14 mouse cellular contexts compared by ENCODE assay signal in genomic region chr17:31034674-31035356, GRCm38 (mm10). TPM values are rescaled to one million over a fixed set of nuclear protein-coding genes. Genes with fewer than 3 reads are reported as not detected.
A peak's percentile ranks its signal among the peaks of the same experiment; 100 is the strongest.
DNase-seq lines count a peak whose midpoint lies in the region; ATAC-seq and TF ChIP-seq lines count a peak whose summit lies in the region.
"Had no signal": no experiment of that assay in that cellular context is flagged by ENCODE, and none has a peak within 500 bp of the region (broad histone marks: within the 10 kb centered on the region; RNA-seq: fewer than 3 reads in every experiment).

No protein-coding gene starts in this region.

- no peaks in the 10 kb centered on the region for H3K27me3 ChIP-seq in heart, embryonic 13.5 days (replicated peaks)
- no peaks in the 10 kb centered on the region for H3K27me3 ChIP-seq in heart, adult 2 months (ENCODE audit: control insufficient read depth, insufficient read depth, low read length)
- no peaks in the 10 kb centered on the region for H3K27me3 ChIP-seq in liver, embryonic 11.5 days (replicated peaks; ENCODE audit: control insufficient read depth, insufficient read depth, low read length)
- H3K27me3 ChIP-seq in liver, postnatal 0 days (ENCODE audit: insufficient read depth, low read length), result no peaks in the 10 kb centered on the region
- no peaks in the 10 kb centered on the region for H3K27me3 ChIP-seq in MEL (ENCODE audit: control insufficient read depth in 1 of 2, insufficient read depth in 2 of 2, low read length in 2 of 2)
- H3K27me3 ChIP-seq: intestine, embryonic 15.5 days had no signal

- H3K27ac ChIP-seq in heart, embryonic 13.5 days (replicated peaks), result peak overlapping the region; percentile 66
- no peak overlapping the region for H3K27ac ChIP-seq in heart, adult 2 months
- 0 out of 2 replicates have a peak overlapping the region, but pooled peaks have one; percentile 46 for H3K27ac ChIP-seq in liver, embryonic 11.5 days (ENCODE audit: low read depth, low read length)
- no peak overlapping the region for H3K27ac ChIP-seq in liver, postnatal 0 days (ENCODE audit: low read depth)
- H3K27ac ChIP-seq in MEL (ENCODE audit: control insufficient read depth, low read depth, low read length), result peak overlapping the region; percentile 78
- H3K27ac ChIP-seq: intestine, embryonic 15.5 days had no signal

- TF ChIP-seq CTCF in heart, adult 2 months (IDR thresholded peaks at IDR 0.05), result no peak
- TF ChIP-seq CTCF in liver, postnatal 0 days (IDR thresholded peaks at IDR 0.05; ENCODE audit: low read depth), result no peak
- no peak for TF ChIP-seq CTCF in MEL (IDR thresholded peaks at IDR 0.05 in 2 of 3, conservative IDR thresholded peaks at IDR 0.05 in 1 of 3; ENCODE audit: control insufficient read depth in 1 of 3, insufficient read depth in 1 of 3, low read depth in 2 of 3, low read length in 3 of 3, poor library complexity in 1 of 3, severe bottlenecking in 1 of 3)

- H3K9ac ChIP-seq in heart, embryonic 13.5 days, result no peak overlapping the region
- H3K9ac ChIP-seq in heart, adult 2 months (ENCODE audit: low read depth, low read length), result no peak overlapping the region
- H3K9ac ChIP-seq in liver, embryonic 11.5 days (ENCODE audit: low read depth, low read length), result no peak overlapping the region
- no peak overlapping the region for H3K9ac ChIP-seq in liver, postnatal 0 days (replicated peaks)
- peak overlapping the region; percentile 15; the same call in 1 of the 2 replicates for H3K9ac ChIP-seq in MEL (ENCODE audit: control insufficient read depth, low read depth, low read length, poor library complexity, severe bottlenecking)
- H3K9ac ChIP-seq: intestine, embryonic 15.5 days had no signal

- intact Hi-C loops in heart, adult 2 months (cut with DNase I), result no loop called here

- WGBS in heart, embryonic 13.5 days, result 57% methylated on average over 9 of the region's 9 CpGs
- WGBS in heart, adult 2 months, result 46% methylated on average over 9 of the region's 9 CpGs
- 76% methylated on average over 9 of the region's 9 CpGs for WGBS in liver, embryonic 11.5 days
- WGBS in liver, postnatal 0 days (ENCODE audit: insufficient replicate concordance), result 62% methylated on average over 9 of the region's 9 CpGs

- no peak overlapping the region for H3K4me2 ChIP-seq in heart, embryonic 13.5 days
- H3K4me2 ChIP-seq in liver, embryonic 11.5 days, result peak overlapping the region; percentile 36
- no peak overlapping the region for H3K4me2 ChIP-seq in liver, postnatal 0 days (ENCODE audit: low read depth, low read length)
- H3K4me2 ChIP-seq: intestine, embryonic 15.5 days had no signal

- ATAC-seq in heart, embryonic 13.5 days (ENCODE audit: extremely low read depth, insufficient number of reproducible peaks, low FRiP score, low TSS enrichment), result no peak
- ATAC-seq in liver, embryonic 11.5 days (replicated peaks; ENCODE audit: low FRiP score), result no peak
- no peak for ATAC-seq in liver, postnatal 0 days
- ATAC-seq: intestine, embryonic 15.5 days had no signal

- H3K36me3 ChIP-seq in heart, embryonic 13.5 days, result no peaks in the 10 kb centered on the region
- no peaks in the 10 kb centered on the region for H3K36me3 ChIP-seq in heart, adult 2 months (ENCODE audit: control insufficient read depth, insufficient read depth, low read length)
- H3K36me3 ChIP-seq in liver, embryonic 11.5 days (ENCODE audit: control insufficient read depth, insufficient read depth, low read length), result no peaks in the 10 kb centered on the region
- no peaks in the 10 kb centered on the region for H3K36me3 ChIP-seq in liver, postnatal 0 days (replicated peaks; ENCODE audit: insufficient read depth, low read length)
- H3K36me3 ChIP-seq in MEL (ENCODE audit: control insufficient read depth in 1 of 2, insufficient read depth in 2 of 2, low read length in 2 of 2), result peaks cover 0 to 35% of the 10 kb centered on the region in 2 experiments; a peak in 2 of 4 replicates
- H3K36me3 ChIP-seq: intestine, embryonic 15.5 days had no signal

- no peak for TF ChIP-seq RAD21 in MEL (IDR thresholded peaks at IDR 0.05; ENCODE audit: low read depth, low read length)

- peaks cover 20% of the 10 kb centered on the region for H3K4me1 ChIP-seq in heart, embryonic 13.5 days
- peaks cover 3% of the 10 kb centered on the region; the same call in 1 of the 2 replicates for H3K4me1 ChIP-seq in heart, adult 2 months (ENCODE audit: control insufficient read depth, insufficient read depth, low read length)
- peaks cover 19% of the 10 kb centered on the region for H3K4me1 ChIP-seq in liver, embryonic 11.5 days (replicated peaks; ENCODE audit: control insufficient read depth, insufficient read depth, low read length)
- peaks cover 47% of the 10 kb centered on the region for H3K4me1 ChIP-seq in liver, postnatal 0 days (ENCODE audit: insufficient read depth)
- H3K4me1 ChIP-seq in MEL (ENCODE audit: control insufficient read depth in 1 of 2, insufficient read depth in 2 of 2, low read length in 2 of 2), result peaks cover 22 to 39% of the 10 kb centered on the region in 2 experiments

- H3K79me2 ChIP-seq in heart, adult 2 months (replicated peaks; ENCODE audit: control insufficient read depth, insufficient read depth, low read length), result no peaks in the 10 kb centered on the region
- H3K79me2 ChIP-seq in MEL (ENCODE audit: control insufficient read depth, insufficient read depth, low read length, poor library complexity), result no peaks in the 10 kb centered on the region

- no peak overlapping the region for H3K4me3 ChIP-seq in heart, embryonic 13.5 days
- no peak overlapping the region for H3K4me3 ChIP-seq in heart, adult 2 months
- no peak overlapping the region for H3K4me3 ChIP-seq in liver, embryonic 11.5 days (ENCODE audit: low read depth, low read length)
- H3K4me3 ChIP-seq in liver, postnatal 0 days (ENCODE audit: low read depth, low read length), result no peak overlapping the region
- H3K4me3 ChIP-seq in MEL (ENCODE audit: control insufficient read depth in 1 of 2, insufficient read depth in 1 of 2, low read depth in 2 of 2, low read length in 2 of 2), result peak overlapping the region in 1 of 2 experiments; percentile 8; a peak in 1 of 4 replicates
- H3K4me3 ChIP-seq: intestine, embryonic 15.5 days had no signal

- no peak for TF ChIP-seq POLR2A in heart, adult 2 months (IDR thresholded peaks at IDR 0.05; ENCODE audit: insufficient read depth, low read depth, low read length)
- 0 out of 4 replicates have a peak, but pooled peaks of 1 of the 2 experiments have one; percentile 0 for TF ChIP-seq POLR2A in MEL (IDR thresholded peaks at IDR 0.05; ENCODE audit: control insufficient read depth in 1 of 2, insufficient read depth in 1 of 2, low read depth in 1 of 2, low read length in 2 of 2, poor library complexity in 1 of 2)

- no peak for TF ChIP-seq EP300 in heart, adult 2 months (IDR thresholded peaks at IDR 0.05; ENCODE audit: insufficient read depth, low read depth, low read length)
- TF ChIP-seq EP300 in liver, postnatal 0 days (IDR thresholded peaks at IDR 0.05; ENCODE audit: low read depth), result no peak
- peak in 1 of 2 experiments; percentile 61; a peak in 1 of 4 replicates for TF ChIP-seq EP300 in MEL (IDR thresholded peaks at IDR 0.05; ENCODE audit: low read depth in 1 of 2, low read length in 2 of 2)

- DNase-seq in heart, adult 2 months, result no peak
- DNase-seq in liver, embryonic 11.5 days (ENCODE audit: low spot score), result no peak
- no peak for DNase-seq in liver, postnatal 0 days
- DNase-seq in MEL (ENCODE audit: low read depth, low spot score), result peak; percentile 69
- DNase-seq in gonadal fat pad, adult 2 months (ENCODE audit: low read depth), result peak; percentile 82
- DNase-seq in cerebellum, adult 18-20 months, result no peak
- DNase-seq: cerebellum, adult 9-11 months; gastrocnemius, postnatal 36 days; kidney, postnatal 4 days; lung, adult 18-20 months; lung, postnatal 36 days; right cerebral cortex, adult 18-20 months had no signal

- H3K9me3 ChIP-seq in heart, embryonic 13.5 days, result peaks cover 9% of the 10 kb centered on the region; the same call in 1 of the 2 replicates
- H3K9me3 ChIP-seq in liver, embryonic 11.5 days (ENCODE audit: control insufficient read depth, low read length), result no peaks in the 10 kb centered on the region; the same call in 1 of the 2 replicates
- H3K9me3 ChIP-seq in liver, postnatal 0 days (ENCODE audit: low read length), result 0 out of 2 replicates have a peak, but pooled peaks cover 7% of the 10 kb centered on the region
- H3K9me3 ChIP-seq in MEL (replicated peaks; ENCODE audit: insufficient read depth, low read length), result no peaks in the 10 kb centered on the region
- H3K9me3 ChIP-seq: intestine, embryonic 15.5 days had no signal

TF ChIP-seq in MEL, 35 proteins besides CTCF, POLR2A, EP300 and RAD21 (continues in another document):
- no peak for TF ChIP-seq TAL1 (IDR thresholded peaks at IDR 0.05; ENCODE audit: low read length)
- peak; percentile 37; the same call in 1 of the 2 replicates for TF ChIP-seq TCF12 (IDR thresholded peaks at IDR 0.05; ENCODE audit: low read depth, low read length)
- TF ChIP-seq BHLHE40 (IDR thresholded peaks at IDR 0.05; ENCODE audit: borderline replicate concordance, low read depth, low read length), result peak; percentile 69; the same call in 1 of the 2 replicates
- TF ChIP-seq TBP (IDR thresholded peaks at IDR 0.05; ENCODE audit: low read depth, low read length), result no peak
- 0 out of 2 replicates have a peak, but pooled peaks have one; percentile 9 for TF ChIP-seq HCFC1 (IDR thresholded peaks at IDR 0.05; ENCODE audit: low read depth, low read length)
- 0 out of 2 replicates have a peak, but pooled peaks have one; percentile 39 for TF ChIP-seq NRF1 (IDR thresholded peaks at IDR 0.05; ENCODE audit: insufficient read depth, low read depth, low read length, poor library complexity, severe bottlenecking)
- no peak for TF ChIP-seq SMC3 (IDR thresholded peaks at IDR 0.05; ENCODE audit: low read depth, low read length)
- TF ChIP-seq ETS1 (IDR thresholded peaks at IDR 0.05; ENCODE audit: low read depth, low read length), result peak; percentile 80
- peak; percentile 56; the same call in 1 of the 2 replicates for TF ChIP-seq GATA1 (IDR thresholded peaks at IDR 0.05; ENCODE audit: low read depth, low read length)
- TF ChIP-seq ZKSCAN1 (IDR thresholded peaks at IDR 0.05; ENCODE audit: low read depth, low read length), result no peak
- no peak for TF ChIP-seq JUND (IDR thresholded peaks at IDR 0.05; ENCODE audit: low read depth, low read length)
- TF ChIP-seq ZC3H11A (IDR thresholded peaks at IDR 0.05; ENCODE audit: low read depth, low read length), result no peak

RNA-seq across cellular contexts. Expression of gene Abcg1, which starts 22.7 kb away (rescaled TPM):
- polyA plus RNA-seq in heart, embryonic 13.5 days (2015; fragmentation: Nextera tagmentation; extraction: Ambion mirVana), result 7.7 and 8.2 TPM in 2 replicates
- total RNA-seq in heart, adult 2 months (2021), result 1 to 10 TPM; 7.0 to 7.2 TPM
- polyA plus RNA-seq in heart, adult 2 months (2012; rRNA removed), result 2.9 and 3.0 TPM in 2 replicates
- polyA plus RNA-seq in liver, embryonic 11.5 days (2014; fragmentation: Nextera tagmentation; extraction: Ambion mirVana), result 6.5 and 6.7 TPM in 2 replicates
- 8.9 and 9.4 TPM in 2 replicates for polyA plus RNA-seq in liver, postnatal 0 days (2015; fragmentation: Nextera tagmentation; extraction: Ambion mirVana)
- 10.4 and 11.6 TPM in 2 replicates for total RNA-seq in MEL (2012; rRNA removed)
- 10 to 100 TPM in 1 of 2 experiments, not detected in 1; 18.0 TPM for polyA plus RNA-seq in MEL (2012; ENCODE audit: insufficient read depth in 1 of 2, insufficient read length in 2 of 2, low read depth in 1 of 2, low replicate concordance in 2 of 2, missing spikeins in 1 of 2)
- 12.0 and 12.7 TPM in 2 replicates for polyA plus RNA-seq in gonadal fat pad, adult 2 months (2012; rRNA removed)

Comparison
In these comparisons a context has a peak if more than half of its experiments do, and no peak if none do; other contexts are left out.
1. H3K27ac ChIP-seq: peak in heart, embryonic 13.5 days (single experiment), liver, embryonic 11.5 days (single experiment) and MEL (single experiment); none in heart, adult 2 months (single experiment) and liver, postnatal 0 days (single experiment).
2. DNase-seq: peak in MEL (single experiment) and gonadal fat pad, adult 2 months (single experiment); none in heart, adult 2 months (0 of 2), liver, embryonic 11.5 days (single experiment), liver, postnatal 0 days (single experiment) and cerebellum, adult 18-20 months (0 of 2).